10 mouse cellular contexts compared by ENCODE assay signal in the genomic region with DNA sequence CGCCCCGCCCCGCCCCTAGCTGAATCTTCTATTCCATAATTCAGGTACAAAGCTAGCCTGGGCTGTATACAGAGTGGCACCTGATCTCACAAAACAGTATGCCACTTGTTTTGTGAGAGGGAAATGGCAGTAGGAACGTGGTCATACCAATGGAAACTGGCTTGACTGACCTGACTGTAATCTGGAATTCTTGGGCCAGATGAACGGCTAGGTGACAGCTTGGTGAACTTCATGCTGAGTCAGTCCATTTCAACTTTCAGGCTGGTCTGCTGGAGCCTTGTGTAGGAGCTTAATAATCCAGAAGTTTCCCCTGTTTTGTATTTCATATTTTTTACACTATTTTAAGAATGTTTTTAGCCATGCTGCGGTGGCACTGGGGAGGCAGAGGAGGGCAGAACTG. TPM values are rescaled to one million over a fixed set of nuclear protein-coding genes. Genes with fewer than 3 reads are reported as not detected.
A peak's percentile ranks its signal among the peaks of the same experiment; 100 is the strongest.
DNase-seq lines count a peak whose midpoint lies in the region; ATAC-seq and TF ChIP-seq lines count a peak whose summit lies in the region.
"Had no signal": no experiment of that assay in that cellular context is flagged by ENCODE, and none has a peak within 500 bp of the region (broad histone marks: within the 10 kb centered on the region; RNA-seq: fewer than 3 reads in every experiment).

No protein-coding gene starts in this region.

- no peak for TF ChIP-seq POLR2A in MEL (IDR thresholded peaks at IDR 0.05; ENCODE audit: control insufficient read depth in 1 of 2, insufficient read depth in 1 of 2, low read depth in 1 of 2, low read length in 2 of 2, poor library complexity in 1 of 2)

- no peak overlapping the region for H3K9ac ChIP-seq in kidney, embryonic 15.5 days
- H3K9ac ChIP-seq in kidney, embryonic 14.5 days (ENCODE audit: low read depth, low read length): no peak overlapping the region
- H3K9ac ChIP-seq in MEL (ENCODE audit: control insufficient read depth, low read depth, low read length, poor library complexity, severe bottlenecking): peak overlapping the region; percentile 30
- H3K9ac ChIP-seq in hindbrain, embryonic 13.5 days: peak overlapping the region; percentile 68; the same call in 1 of the 2 replicates
- H3K9ac ChIP-seq in liver, embryonic 16.5 days (ENCODE audit: low read depth, low read length): no peak overlapping the region; the same call in 1 of the 2 replicates

- TF ChIP-seq RAD21 in MEL (IDR thresholded peaks at IDR 0.05; ENCODE audit: low read depth, low read length): no peak

- 80% methylated on average over 6 of the region's 6 CpGs for WGBS in kidney, embryonic 15.5 days
- 72% methylated on average over 6 of the region's 6 CpGs for WGBS in kidney, embryonic 14.5 days
- 69% methylated on average over 6 of the region's 6 CpGs for WGBS in hindbrain, embryonic 13.5 days
- WGBS in liver, embryonic 16.5 days (ENCODE audit: insufficient replicate concordance): 64% methylated on average over 6 of the region's 6 CpGs

- no peak for ATAC-seq in kidney, embryonic 15.5 days (replicated peaks; ENCODE audit: low FRiP score)
- ATAC-seq in kidney, embryonic 14.5 days (ENCODE audit: low FRiP score, low TSS enrichment): no peak
- ATAC-seq in hindbrain, embryonic 13.5 days (ENCODE audit: low FRiP score): no peak
- no peak for ATAC-seq in liver, embryonic 16.5 days (ENCODE audit: low read depth)

- H3K27ac ChIP-seq in kidney, embryonic 15.5 days: no peak overlapping the region
- no peak overlapping the region for H3K27ac ChIP-seq in kidney, embryonic 14.5 days (ENCODE audit: low read depth, low read length)
- H3K27ac ChIP-seq in MEL (ENCODE audit: control insufficient read depth, low read depth, low read length): no peak overlapping the region
- no peak overlapping the region for H3K27ac ChIP-seq in hindbrain, embryonic 13.5 days
- H3K27ac ChIP-seq in liver, embryonic 16.5 days (ENCODE audit: low read length): peak overlapping the region; percentile 76; the same call in 1 of the 2 replicates

- TF ChIP-seq CTCF in MEL (IDR thresholded peaks at IDR 0.05 in 2 of 3, conservative IDR thresholded peaks at IDR 0.05 in 1 of 3; ENCODE audit: control insufficient read depth in 1 of 3, insufficient read depth in 1 of 3, low read depth in 2 of 3, low read length in 3 of 3, poor library complexity in 1 of 3, severe bottlenecking in 1 of 3): no peak

- TF ChIP-seq EP300 in MEL (IDR thresholded peaks at IDR 0.05; ENCODE audit: low read depth in 1 of 2, low read length in 2 of 2): no peak

- H3K27me3 ChIP-seq in kidney, embryonic 15.5 days: no peaks in the 10 kb centered on the region
- no peaks in the 10 kb centered on the region for H3K27me3 ChIP-seq in kidney, embryonic 14.5 days (ENCODE audit: control insufficient read depth, insufficient read depth, low read length)
- no peaks in the 10 kb centered on the region for H3K27me3 ChIP-seq in MEL (ENCODE audit: control insufficient read depth in 1 of 2, insufficient read depth in 2 of 2, low read length in 2 of 2)
- no peaks in the 10 kb centered on the region for H3K27me3 ChIP-seq in hindbrain, embryonic 13.5 days
- no peaks in the 10 kb centered on the region for H3K27me3 ChIP-seq in liver, embryonic 16.5 days (ENCODE audit: control insufficient read depth, insufficient read depth, low read depth, low read length)

- H3K9me3 ChIP-seq in kidney, embryonic 15.5 days (replicated peaks): no peaks in the 10 kb centered on the region
- H3K9me3 ChIP-seq in kidney, embryonic 14.5 days (ENCODE audit: control insufficient read depth, low read length): no peaks in the 10 kb centered on the region
- no peaks in the 10 kb centered on the region for H3K9me3 ChIP-seq in MEL (replicated peaks; ENCODE audit: insufficient read depth, low read length)
- no peaks in the 10 kb centered on the region for H3K9me3 ChIP-seq in hindbrain, embryonic 13.5 days
- no peaks in the 10 kb centered on the region for H3K9me3 ChIP-seq in liver, embryonic 16.5 days (replicated peaks; ENCODE audit: control insufficient read depth, low read length)

- no peaks in the 10 kb centered on the region for H3K36me3 ChIP-seq in kidney, embryonic 15.5 days
- H3K36me3 ChIP-seq in kidney, embryonic 14.5 days (ENCODE audit: control insufficient read depth, insufficient read depth, low read length): no peaks in the 10 kb centered on the region
- peaks cover 0 to 20% of the 10 kb centered on the region in 2 experiments; a peak in 2 of 4 replicates for H3K36me3 ChIP-seq in MEL (ENCODE audit: control insufficient read depth in 1 of 2, insufficient read depth in 2 of 2, low read length in 2 of 2)
- no peaks in the 10 kb centered on the region for H3K36me3 ChIP-seq in hindbrain, embryonic 13.5 days
- H3K36me3 ChIP-seq in liver, embryonic 16.5 days (ENCODE audit: control insufficient read depth, insufficient read depth): no peaks in the 10 kb centered on the region

- no peak for DNase-seq in MEL (ENCODE audit: low read depth, low spot score)
- DNase-seq in layer of hippocampus, adult 11-12 months (ENCODE audit: low spot score): no peak
- no peak for DNase-seq in gastrocnemius, postnatal 10 days
- no peak for DNase-seq in urinary bladder, adult 18-20 months (ENCODE audit: low spot score in 2 of 2)
- DNase-seq: thymus, postnatal 4 days had no signal

- peaks cover 19% of the 10 kb centered on the region for H3K4me1 ChIP-seq in kidney, embryonic 15.5 days
- H3K4me1 ChIP-seq in kidney, embryonic 14.5 days (ENCODE audit: control insufficient read depth, insufficient read depth, low read length): 0 out of 2 replicates have a peak, but pooled peaks cover 6% of the 10 kb centered on the region
- peaks cover 10 to 26% of the 10 kb centered on the region in 2 experiments for H3K4me1 ChIP-seq in MEL (ENCODE audit: control insufficient read depth in 1 of 2, insufficient read depth in 2 of 2, low read length in 2 of 2)
- peaks cover 34% of the 10 kb centered on the region for H3K4me1 ChIP-seq in hindbrain, embryonic 13.5 days (replicated peaks)
- peaks cover 38% of the 10 kb centered on the region for H3K4me1 ChIP-seq in liver, embryonic 16.5 days (ENCODE audit: control insufficient read depth, low read depth, low read length)

- peak overlapping the region; percentile 96 for H3K4me2 ChIP-seq in kidney, embryonic 15.5 days
- H3K4me2 ChIP-seq in kidney, embryonic 14.5 days (replicated peaks; ENCODE audit: low read depth, low read length): no peak overlapping the region
- peak overlapping the region; percentile 80; the same call in 1 of the 2 replicates for H3K4me2 ChIP-seq in hindbrain, embryonic 13.5 days
- peak overlapping the region; percentile 97 for H3K4me2 ChIP-seq in liver, embryonic 16.5 days (ENCODE audit: low read depth, low read length)

- H3K79me2 ChIP-seq in MEL (ENCODE audit: control insufficient read depth, insufficient read depth, low read length, poor library complexity): peaks cover 6% of the 10 kb centered on the region; the same call in 1 of the 2 replicates

- H3K4me3 ChIP-seq in kidney, embryonic 15.5 days (replicated peaks): no peak overlapping the region
- no peak overlapping the region for H3K4me3 ChIP-seq in kidney, embryonic 14.5 days (ENCODE audit: low read length)
- peak overlapping the region; percentile 22 to 87 for H3K4me3 ChIP-seq in MEL (ENCODE audit: control insufficient read depth in 1 of 2, insufficient read depth in 1 of 2, low read depth in 2 of 2, low read length in 2 of 2)
- 0 out of 2 replicates have a peak overlapping the region, but pooled peaks have one; percentile 62 for H3K4me3 ChIP-seq in hindbrain, embryonic 13.5 days
- peak overlapping the region; percentile 61 for H3K4me3 ChIP-seq in liver, embryonic 16.5 days (ENCODE audit: low read depth, low read length)

RNA-seq across cellular contexts. Expression of a gene that starts 1.3 kb away (rescaled TPM):
- polyA plus RNA-seq in kidney, embryonic 15.5 days (2015; fragmentation: Nextera tagmentation; extraction: Ambion mirVana): 15.4 and 20.8 TPM in 2 replicates
- polyA plus RNA-seq in kidney, embryonic 14.5 days (2014; fragmentation: Nextera tagmentation; extraction: Ambion mirVana): 9.2 and 13.1 TPM in 2 replicates
- 37.2 and 37.7 TPM in 2 replicates for total RNA-seq in MEL (2012; rRNA removed)
- 10 to 100 TPM in 1 of 2 experiments, not detected in 1; 32.7 TPM for polyA plus RNA-seq in MEL (2012; ENCODE audit: insufficient read depth in 1 of 2, insufficient read length in 2 of 2, low read depth in 1 of 2, low replicate concordance in 2 of 2, missing spikeins in 1 of 2)
- polyA plus RNA-seq in hindbrain, embryonic 13.5 days (2015; fragmentation: Nextera tagmentation; extraction: Ambion mirVana): 18.1 and 20.8 TPM in 2 replicates
- polyA plus RNA-seq in liver, embryonic 16.5 days (2015; fragmentation: Nextera tagmentation; extraction: Ambion mirVana): 19.5 and 21.7 TPM in 2 replicates
- total RNA-seq in gastrocnemius, postnatal 10 days (2021): 1 to 10 TPM; 5.0 to 5.7 TPM

RNA-seq across cellular contexts. Expression of a gene that starts 11.1 kb away (rescaled TPM):
- polyA plus RNA-seq in kidney, embryonic 15.5 days (2015; fragmentation: Nextera tagmentation; extraction: Ambion mirVana): not detected in 2 replicates
- polyA plus RNA-seq in kidney, embryonic 14.5 days (2014; fragmentation: Nextera tagmentation; extraction: Ambion mirVana): not detected in 2 replicates
- total RNA-seq in MEL (2012; rRNA removed): not detected in 2 replicates
- polyA plus RNA-seq in MEL (2012; ENCODE audit: insufficient read depth in 1 of 2, insufficient read length in 2 of 2, low read depth in 1 of 2, low replicate concordance in 2 of 2, missing spikeins in 1 of 2): not detected
- 0.22 TPM in 2 replicates for polyA plus RNA-seq in hindbrain, embryonic 13.5 days (2015; fragmentation: Nextera tagmentation; extraction: Ambion mirVana)
- polyA plus RNA-seq in liver, embryonic 16.5 days (2015; fragmentation: Nextera tagmentation; extraction: Ambion mirVana): 0.05 and 0.09 TPM in 2 replicates
- under 1 TPM; 0.05 to 0.16 TPM for total RNA-seq in gastrocnemius, postnatal 10 days (2021)
- total RNA-seq: megakaryocyte-erythroid progenitor cell, adult 5-6 weeks had no signal

RNA-seq across cellular contexts. Expression of a gene that starts 19.3 kb away (rescaled TPM):
- polyA plus RNA-seq in kidney, embryonic 15.5 days (2015; fragmentation: Nextera tagmentation; extraction: Ambion mirVana): 0.49 and 0.55 TPM in 2 replicates
- polyA plus RNA-seq in kidney, embryonic 14.5 days (2014; fragmentation: Nextera tagmentation; extraction: Ambion mirVana): 0.32 and 0.39 TPM in 2 replicates
- total RNA-seq in MEL (2012; rRNA removed): 3.0 and 3.3 TPM in 2 replicates
- polyA plus RNA-seq in MEL (2012; ENCODE audit: insufficient read depth in 1 of 2, insufficient read length in 2 of 2, low read depth in 1 of 2, low replicate concordance in 2 of 2, missing spikeins in 1 of 2): 1 to 10 TPM in 1 of 2 experiments, not detected in 1; 6.6 TPM
- 0.73 and 0.79 TPM in 2 replicates for polyA plus RNA-seq in hindbrain, embryonic 13.5 days (2015; fragmentation: Nextera tagmentation; extraction: Ambion mirVana)
- 4.4 and 4.5 TPM in 2 replicates for polyA plus RNA-seq in liver, embryonic 16.5 days (2015; fragmentation: Nextera tagmentation; extraction: Ambion mirVana)
- total RNA-seq in gastrocnemius, postnatal 10 days (2021): 1 to 10 TPM in 1 of 2 experiments, under 1 TPM in 1; 0.86 to 1.1 TPM
- total RNA-seq: megakaryocyte-erythroid progenitor cell, adult 5-6 weeks had no signal

RNA-seq across cellular contexts. Expression of a gene that starts 28.8 kb away (rescaled TPM):
- 0.06 and 0.09 TPM in 2 replicates for polyA plus RNA-seq in kidney, embryonic 15.5 days (2015; fragmentation: Nextera tagmentation; extraction: Ambion mirVana)
- 0.14 and 0.15 TPM in 2 replicates for polyA plus RNA-seq in kidney, embryonic 14.5 days (2014; fragmentation: Nextera tagmentation; extraction: Ambion mirVana)
- total RNA-seq in MEL (2012; rRNA removed): not detected in 2 replicates
- not detected for polyA plus RNA-seq in MEL (2012; ENCODE audit: insufficient read depth in 1 of 2, insufficient read length in 2 of 2, low read depth in 1 of 2, low replicate concordance in 2 of 2, missing spikeins in 1 of 2)
- polyA plus RNA-seq in hindbrain, embryonic 13.5 days (2015; fragmentation: Nextera tagmentation; extraction: Ambion mirVana): not detected in 2 replicates
- not detected in 2 replicates for polyA plus RNA-seq in liver, embryonic 16.5 days (2015; fragmentation: Nextera tagmentation; extraction: Ambion mirVana)
- not detected for total RNA-seq in gastrocnemius, postnatal 10 days (2021)
- total RNA-seq: megakaryocyte-erythroid progenitor cell, adult 5-6 weeks had no signal

RNA-seq across cellular contexts. Expression of a gene that starts 43.7 kb away (rescaled TPM):
- polyA plus RNA-seq in kidney, embryonic 15.5 days (2015; fragmentation: Nextera tagmentation; extraction: Ambion mirVana): not detected in 2 replicates
- not detected in 2 replicates for polyA plus RNA-seq in kidney, embryonic 14.5 days (2014; fragmentation: Nextera tagmentation; extraction: Ambion mirVana)
- not detected in 2 replicates for total RNA-seq in MEL (2012; rRNA removed)
- polyA plus RNA-seq in MEL (2012; ENCODE audit: insufficient read depth in 1 of 2, insufficient read length in 2 of 2, low read depth in 1 of 2, low replicate concordance in 2 of 2, missing spikeins in 1 of 2): not detected
- polyA plus RNA-seq in hindbrain, embryonic 13.5 days (2015; fragmentation: Nextera tagmentation; extraction: Ambion mirVana): 0.06 and 0.14 TPM in 2 replicates
- polyA plus RNA-seq in liver, embryonic 16.5 days (2015; fragmentation: Nextera tagmentation; extraction: Ambion mirVana): 0.09 and 0.13 TPM in 2 replicates
- total RNA-seq in gastrocnemius, postnatal 10 days (2021): under 1 TPM; 0.09 to 0.16 TPM
- total RNA-seq: megakaryocyte-erythroid progenitor cell, adult 5-6 weeks had no signal

Comparison
In these comparisons a context has a peak if more than half of its experiments do, and no peak if none do; other contexts are left out.
1. H3K4me3 ChIP-seq: peak in MEL (2 of 2), hindbrain, embryonic 13.5 days (single experiment) and liver, embryonic 16.5 days (single experiment); none in kidney, embryonic 15.5 days (single experiment) and kidney, embryonic 14.5 days (single experiment).
2. H3K9ac ChIP-seq: peak in MEL (single experiment) and hindbrain, embryonic 13.5 days (single experiment); none in kidney, embryonic 15.5 days (single experiment), kidney, embryonic 14.5 days (single experiment) and liver, embryonic 16.5 days (single experiment).